Mouse (Mus musculus): ENCODE measurements around the gene Rxra.

Gene Rxra

DNA sequence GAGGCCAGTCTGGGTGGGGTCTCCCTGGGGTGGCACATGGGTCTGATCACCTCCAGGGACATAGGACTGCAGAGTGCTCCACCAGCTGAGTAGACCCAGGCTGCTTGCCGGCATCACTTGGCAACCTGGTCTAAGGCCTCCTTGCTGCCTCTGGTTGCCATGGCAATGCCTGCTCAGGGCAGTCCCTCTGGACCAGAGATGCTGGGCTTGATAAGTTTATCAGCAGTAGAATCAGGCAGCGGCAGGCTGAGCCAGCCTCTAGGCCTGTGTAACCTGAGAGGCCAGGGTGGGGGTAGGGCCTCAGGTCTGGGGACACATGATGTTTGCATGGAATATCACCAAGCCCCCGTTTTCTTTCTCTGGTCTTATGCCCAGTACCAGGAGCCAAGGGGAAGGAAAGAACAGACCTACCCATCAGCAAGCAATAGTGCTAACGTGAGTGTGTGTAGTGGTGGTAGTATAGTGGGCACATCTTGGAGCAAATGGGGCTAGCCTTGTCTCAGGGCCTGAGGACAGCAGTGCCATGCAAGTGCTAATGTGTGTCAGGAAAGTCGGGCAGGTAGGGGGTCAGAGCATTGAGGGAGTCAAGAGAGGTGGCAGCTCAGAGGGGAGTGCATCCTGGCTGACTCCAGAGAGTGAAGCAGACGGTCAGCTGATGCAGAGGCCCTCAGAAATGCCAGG lies 88.2 kb downstream of the Rxra start:
- DNase-seq (ENCODE audit: low spot score): no peak

DNA sequence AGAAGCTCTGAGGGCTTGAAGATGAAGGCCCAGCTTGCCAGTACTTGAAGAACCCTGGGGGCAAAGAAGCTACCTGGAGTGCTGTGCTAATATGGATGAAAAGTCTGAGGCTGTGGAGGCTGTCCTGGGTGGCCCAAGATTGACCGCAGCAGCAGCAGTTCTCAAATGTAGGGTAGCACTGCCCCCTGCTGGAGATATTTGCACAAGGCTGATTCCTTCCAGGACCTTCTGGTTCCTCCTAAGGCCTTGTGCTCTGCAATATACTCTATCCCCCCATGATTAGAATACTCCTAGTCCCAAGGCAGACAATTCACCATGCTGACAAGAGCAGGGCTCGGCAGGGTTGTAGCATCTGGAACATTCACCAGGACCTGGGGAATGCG lies 88.7 kb downstream of the Rxra start:
- peak; percentile 94 for DNase-seq (ENCODE audit: low spot score)

DNA sequence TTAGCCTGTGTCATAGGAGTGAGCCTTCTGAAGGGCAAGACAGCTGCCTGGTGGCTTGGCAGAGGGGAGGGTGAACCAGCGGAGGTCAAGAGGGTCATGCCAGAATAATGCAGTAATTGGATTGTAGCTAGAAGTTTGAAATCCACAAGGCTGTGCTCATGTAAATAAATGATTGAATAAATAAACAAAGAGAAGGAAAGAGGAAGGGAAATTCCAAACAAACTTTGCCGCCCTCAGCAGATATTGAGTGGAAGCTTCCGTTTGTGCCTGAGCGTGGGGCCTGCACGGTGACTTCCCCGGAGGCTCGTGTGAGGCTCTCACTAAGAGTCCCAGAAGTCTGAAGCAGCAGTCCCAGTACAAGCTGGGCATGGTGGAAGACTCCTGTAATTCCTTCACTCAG lies 91.5 kb downstream of the Rxra start:
- DNase-seq (ENCODE audit: low spot score): no peak

DNA sequence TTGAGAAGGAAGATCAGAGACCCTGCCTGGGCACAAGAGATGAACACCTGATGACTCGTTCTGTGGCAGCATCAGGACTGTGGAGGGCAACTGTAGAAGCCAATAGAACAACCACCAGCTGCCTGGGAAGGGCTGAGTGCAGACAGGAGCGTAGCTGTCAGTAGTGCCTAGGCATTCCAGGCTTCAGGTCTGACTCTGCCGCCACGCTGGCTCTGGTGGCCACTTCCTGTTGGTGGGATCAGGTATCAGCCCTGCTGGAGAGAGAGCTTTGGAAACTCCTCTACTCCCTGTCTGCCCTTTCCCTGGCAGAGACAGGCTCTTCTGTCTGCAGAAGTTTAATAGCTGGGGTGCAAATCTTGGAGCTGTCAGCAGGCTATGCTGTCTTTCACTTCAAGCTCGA lies 93.5 kb downstream of the Rxra start:
- no peak for DNase-seq (ENCODE audit: low spot score)

DNA sequence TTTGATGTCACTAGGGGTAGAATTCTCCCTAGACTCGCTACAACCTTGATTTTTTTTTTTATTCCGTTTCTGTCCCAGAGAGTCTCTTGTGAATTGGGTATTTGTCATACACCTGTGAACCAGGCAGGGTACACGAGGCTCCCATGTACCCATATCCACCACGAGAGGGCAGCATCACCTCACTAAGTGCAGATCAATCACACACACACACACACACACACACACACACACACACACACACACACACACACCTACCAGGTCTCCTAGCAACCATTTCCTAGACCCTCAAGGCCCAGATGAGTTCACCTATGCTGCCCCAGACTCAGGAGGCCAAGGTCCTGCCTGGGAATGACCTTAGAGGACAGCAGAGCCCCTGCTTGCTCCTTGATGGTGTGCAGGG lies 94.0 kb downstream of the Rxra start:
- DNase-seq (ENCODE audit: low spot score): peak; percentile 85

DNA sequence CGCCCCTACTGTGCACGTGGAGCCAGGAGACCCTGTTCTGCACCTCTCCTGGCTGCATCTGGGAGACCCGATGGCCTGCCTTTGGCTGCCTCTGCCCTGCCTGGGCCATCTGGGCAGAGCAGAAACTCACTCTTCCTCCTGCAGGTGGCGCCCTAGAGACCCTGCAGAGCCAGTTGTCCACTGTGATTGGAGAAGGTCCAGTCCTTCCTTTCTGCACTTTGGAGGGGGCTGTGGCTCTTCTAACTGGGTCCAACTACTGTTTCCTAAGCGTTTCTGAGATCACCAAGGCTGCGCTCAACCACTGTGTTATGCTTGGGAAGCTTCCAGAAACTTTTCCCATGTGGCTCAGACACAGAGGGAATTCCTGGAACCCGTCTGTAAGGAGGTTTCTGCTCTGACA lies 95.7 kb downstream of the Rxra start:
- DNase-seq (ENCODE audit: low spot score): peak; percentile 95

DNA sequence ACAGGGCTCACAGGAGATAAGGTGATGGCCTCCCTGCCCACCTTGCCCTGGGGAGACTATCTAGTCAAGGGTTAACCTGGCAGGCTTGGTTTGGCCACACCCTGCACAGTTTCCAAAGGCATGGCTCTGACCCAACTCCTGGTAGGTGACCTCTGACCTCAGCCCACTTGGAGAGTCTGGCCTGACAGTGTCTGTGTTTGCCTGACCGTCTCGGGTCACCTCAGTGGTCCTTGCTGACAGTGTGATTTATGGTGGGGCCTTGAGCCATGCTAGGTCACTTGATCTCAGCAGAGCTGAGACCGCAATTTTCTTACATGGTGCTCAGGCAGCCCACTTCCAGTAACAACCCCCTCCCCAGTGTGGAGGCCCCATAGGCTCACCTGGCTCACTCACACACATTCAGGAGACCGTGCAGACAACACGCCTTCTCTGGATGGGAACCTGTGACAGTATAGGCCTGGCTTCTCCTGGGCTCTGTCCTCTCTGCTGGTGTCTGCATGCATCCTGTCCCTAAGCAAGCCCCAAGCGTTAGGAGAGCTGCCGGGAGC lies 96.7 kb downstream of the Rxra start:
- DNase-seq (ENCODE audit: low spot score): no peak

DNA sequence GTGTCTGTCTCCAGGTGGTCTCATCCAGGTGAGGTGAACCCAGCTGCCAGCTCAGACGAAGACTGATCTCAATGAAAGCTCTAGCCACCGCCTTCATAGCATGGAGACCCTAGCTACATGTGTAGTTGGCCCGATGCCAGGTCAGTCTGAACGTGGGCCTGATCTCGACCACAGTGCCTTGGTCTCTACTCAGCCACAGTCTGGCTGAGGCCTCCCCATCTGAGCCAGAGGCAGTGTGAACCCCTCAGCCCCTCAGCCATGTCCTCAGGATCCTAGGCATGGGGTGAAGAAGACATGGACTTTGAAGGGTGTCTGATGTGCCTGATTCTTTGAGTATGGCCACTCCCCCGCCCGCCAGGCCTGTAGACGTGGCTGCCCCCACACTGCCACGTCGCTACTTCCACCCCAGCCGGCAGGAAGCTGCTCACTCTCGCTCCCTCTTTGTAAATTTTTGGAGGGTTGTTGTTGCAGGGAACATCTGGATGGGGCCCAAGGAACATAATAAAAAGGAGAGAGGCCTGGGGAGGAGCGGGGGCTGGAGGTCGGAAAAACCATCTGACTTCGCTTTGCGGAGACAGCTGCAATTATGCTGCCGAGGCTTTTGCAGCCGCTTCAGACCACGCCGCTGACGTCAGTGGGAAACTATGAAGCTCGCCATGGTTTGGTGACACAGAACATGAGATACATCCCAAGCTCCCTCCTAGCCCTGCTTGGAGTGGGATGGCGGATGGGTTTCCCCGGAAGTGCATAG lies 97.9 kb downstream of the Rxra start:
- DNase-seq (ENCODE audit: low spot score): peak; percentile 73

DNA sequence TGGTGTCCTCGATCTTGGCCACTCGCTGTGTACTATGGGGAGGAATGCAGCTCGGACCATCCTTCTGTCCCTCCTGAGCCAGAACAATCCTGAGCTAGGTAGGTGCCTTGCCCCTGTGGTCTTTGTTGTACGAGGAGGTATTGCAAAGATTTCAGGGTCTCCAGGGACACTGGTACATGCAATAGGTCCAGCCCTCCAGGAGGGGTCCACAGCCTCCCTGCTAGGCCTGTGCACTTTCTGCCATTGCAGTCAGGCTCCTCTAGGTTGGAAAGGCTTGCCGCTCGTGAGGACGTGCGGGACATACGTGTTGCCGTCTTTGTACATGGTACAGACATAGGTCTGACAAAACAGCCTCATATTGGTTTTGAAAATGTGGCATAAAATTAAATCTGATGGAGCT lies 98.8 kb downstream of the Rxra start:
- DNase-seq (ENCODE audit: low spot score): no peak

DNA sequence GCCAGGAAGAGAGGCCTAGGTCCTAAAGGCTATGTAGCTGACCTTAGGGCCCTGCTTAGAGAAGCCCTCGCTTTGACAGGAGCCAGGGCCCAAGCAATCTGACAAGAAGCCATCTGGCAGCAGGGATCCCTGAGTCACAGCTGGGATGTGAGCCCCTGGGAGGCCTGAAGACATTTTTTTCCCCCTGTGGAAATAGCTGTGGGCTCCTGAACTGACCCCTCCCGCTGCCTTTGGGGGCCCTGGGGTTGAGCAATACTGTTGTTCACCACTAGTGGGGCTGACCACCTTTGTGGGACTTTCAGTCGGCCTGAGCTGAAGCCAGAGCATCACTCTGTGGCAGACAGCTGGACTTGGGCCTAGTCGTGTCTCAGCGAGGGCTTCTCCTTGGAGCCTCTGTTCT lies 99.4 kb downstream of the Rxra start:
- no peak for DNase-seq (ENCODE audit: low spot score)

DNA sequence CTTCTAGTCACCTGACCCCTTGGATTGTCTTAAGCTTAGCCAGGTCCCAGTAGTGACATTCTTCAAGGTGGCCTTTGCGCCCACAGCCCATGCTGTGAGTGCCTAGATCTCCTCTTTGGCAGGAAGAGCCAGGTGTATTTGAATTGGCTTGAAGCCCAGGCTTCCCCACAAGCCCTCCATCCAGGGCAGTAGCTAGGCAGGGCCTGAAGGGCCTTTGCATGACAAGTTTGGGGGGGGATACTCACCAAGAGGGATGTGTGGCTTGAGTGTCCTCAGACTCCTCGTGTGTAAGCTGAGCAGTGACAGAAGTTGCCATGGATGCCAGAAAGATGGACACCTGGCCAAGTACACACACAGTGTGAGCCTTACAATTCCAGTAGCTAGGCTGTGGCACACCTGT lies 101.5 kb downstream of the Rxra start:
- no peak for DNase-seq (ENCODE audit: low spot score)

DNA sequence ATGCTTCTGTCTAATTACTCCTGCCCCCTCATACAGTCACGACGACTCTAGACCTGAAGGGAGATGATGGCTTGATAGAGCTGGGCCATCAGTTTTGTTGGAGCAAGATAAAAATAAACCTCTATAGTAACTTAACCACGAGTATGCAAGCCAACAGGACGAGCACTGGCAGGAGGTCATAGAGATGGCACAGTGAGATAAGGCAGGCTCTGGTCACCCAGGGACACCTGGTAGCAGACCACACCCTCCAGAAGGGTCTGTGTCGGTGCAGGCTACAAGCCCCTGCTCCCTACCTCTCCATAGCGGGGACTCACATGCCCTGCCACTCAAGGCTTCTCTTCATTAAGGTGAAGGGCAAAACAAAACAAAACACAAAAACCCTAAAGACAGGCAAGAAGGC lies 102.0 kb downstream of the Rxra start:
- no peak for DNase-seq (ENCODE audit: low spot score)

DNA sequence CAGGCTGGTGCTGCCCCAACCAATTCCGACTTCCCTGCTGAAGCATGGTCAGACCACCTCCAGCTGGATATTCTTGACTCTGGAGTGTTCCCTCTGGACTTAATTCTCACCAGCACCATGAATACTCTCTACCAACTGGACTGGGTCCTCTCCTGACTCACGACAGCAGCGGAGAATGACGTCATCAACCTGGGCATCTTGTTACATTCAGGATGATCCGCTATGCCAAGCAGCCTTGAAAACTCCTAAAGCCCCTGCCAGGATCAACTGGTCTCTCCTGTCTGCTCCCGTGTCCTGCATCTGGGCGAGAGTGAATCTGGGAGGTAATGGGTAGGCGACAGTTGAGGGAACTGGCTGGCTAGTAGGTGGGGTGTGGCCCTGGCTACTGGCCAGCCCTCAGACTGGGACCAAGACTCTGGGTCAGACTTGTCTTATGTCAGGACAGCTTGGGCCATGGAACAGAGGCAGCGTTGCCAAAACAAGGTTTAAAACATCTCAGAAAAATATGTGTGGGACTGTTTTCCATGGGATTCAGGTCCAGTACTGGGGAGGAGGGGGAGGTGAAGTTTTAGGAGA lies 103.1 kb downstream of the Rxra start:
- DNase-seq (ENCODE audit: low spot score): peak; percentile 58

DNA sequence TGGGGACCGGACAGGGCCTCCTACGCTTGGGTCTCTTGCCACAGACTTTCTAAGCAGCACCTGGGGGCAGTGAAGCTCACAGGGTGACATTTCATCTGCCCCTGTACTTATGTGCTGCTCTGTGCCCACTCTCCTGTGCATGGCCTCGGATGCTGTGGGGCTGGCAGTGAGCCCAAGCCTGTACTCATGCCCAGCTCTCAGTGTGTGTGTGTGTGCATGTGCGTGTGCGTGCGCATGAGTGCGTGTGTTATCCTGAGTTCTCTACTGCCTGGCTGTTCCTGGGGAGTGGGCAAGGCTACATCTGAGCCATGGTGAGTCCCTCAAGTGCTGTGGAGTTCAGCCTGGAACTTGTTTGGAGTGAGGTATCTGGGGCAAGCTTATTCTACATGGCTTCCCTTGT lies 103.9 kb downstream of the Rxra start:
- DNase-seq (ENCODE audit: low spot score): no peak

DNA sequence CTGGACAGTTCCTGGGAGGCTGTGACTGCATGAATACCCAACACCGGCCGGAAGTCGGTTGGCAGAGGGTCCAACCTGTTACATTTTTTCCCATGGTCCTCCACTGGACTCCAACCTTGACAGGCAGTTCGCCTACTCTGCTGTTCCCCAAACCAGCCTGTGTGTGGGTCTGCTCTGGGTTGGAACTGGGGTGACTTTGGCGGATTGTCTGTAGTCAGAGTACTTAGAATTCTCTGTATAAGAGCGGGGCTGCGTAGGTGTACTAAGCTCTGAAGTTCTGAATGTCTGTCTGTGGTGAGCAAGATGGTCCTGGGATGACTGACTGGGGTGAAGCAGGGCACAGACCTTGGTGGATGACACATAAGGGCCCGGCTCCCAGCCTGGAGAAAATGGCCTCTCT lies 109.1 kb downstream of the Rxra start:
- no peak for DNase-seq (ENCODE audit: low spot score)

DNA sequence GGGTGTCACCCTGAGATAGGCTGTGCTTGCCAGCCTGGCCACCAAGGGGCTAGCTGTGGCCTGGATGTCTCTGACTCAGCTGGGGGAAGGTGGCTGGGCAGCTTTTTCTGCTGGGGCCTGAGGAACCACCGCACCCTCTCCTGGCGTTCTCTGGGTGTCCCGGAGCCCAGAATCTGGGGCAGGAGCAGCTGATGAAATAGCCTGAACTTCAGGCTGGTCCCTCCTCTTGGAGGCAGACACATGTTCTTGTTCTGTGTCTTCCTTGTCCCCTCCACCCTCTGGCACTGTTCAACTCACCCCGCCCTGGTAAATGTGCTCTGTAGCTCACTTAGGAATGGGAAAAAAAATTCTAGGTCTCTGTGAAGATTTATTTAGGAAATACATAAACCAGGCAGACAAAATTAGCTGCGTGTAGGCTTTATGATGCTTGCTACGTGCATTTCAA lies 109.8 kb downstream of the Rxra start:
- no peak for DNase-seq (ENCODE audit: low spot score)

DNA sequence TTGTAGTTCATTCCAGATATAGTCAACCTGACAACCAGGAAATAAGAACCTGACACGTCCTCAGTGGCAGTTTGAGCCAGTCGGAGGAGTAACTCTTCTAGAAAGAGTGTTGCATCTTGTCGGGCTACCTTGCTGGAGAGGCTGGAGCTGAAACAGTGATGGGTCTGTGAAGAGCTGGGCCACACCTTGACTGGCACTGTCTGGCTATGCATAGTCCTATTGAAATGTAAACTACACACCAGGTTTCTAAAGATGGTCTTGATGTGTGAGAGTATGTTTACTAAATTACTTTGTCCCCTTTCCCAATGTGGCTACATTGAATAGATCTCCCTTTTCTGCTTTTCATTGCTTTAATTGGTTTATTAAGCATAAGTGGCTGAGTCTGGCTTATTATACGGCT lies 115.3 kb downstream of the Rxra start:
- no peak for DNase-seq (ENCODE audit: low spot score)

DNA sequence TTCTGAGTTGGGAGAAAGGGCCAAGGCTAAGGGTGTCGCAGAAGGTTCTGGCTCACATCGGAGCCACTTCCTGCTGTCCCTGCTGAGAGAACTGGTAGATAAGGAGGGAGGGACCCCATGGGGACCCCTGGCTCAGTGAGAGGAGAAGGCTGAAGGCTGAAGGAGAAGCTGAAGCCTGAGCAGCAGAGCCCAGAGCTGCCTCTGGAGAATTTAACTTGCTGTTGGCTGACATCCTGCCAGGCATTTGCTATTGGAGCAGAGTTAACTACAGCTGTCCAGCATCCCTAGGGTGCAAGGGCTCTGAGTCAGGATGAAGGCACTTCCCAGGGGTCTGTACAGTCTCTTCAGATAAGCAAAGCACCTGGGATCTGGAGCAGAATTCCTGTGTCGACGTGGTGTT lies 122.8 kb downstream of the Rxra start:
- no peak for DNase-seq (ENCODE audit: low spot score)

DNA sequence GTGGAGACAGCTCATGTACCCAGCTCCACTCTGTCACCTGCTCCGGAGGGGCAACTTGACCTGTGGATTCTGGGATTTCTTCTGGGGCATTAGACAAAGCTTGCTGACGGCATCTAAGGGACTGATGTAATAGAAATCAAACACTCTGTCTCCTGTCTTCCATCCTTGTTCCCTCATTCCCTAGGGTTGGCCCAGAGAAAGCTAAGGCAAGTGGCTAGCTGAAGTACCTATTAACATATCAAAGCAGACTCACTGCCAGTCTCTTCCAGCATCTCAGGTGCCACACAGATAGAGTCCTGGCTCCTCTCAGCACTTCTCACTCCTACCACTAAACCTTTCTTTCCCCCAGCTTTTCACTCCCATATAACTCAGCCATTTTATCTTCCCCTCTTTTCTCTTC lies 124.8 kb downstream of the Rxra start:
- DNase-seq (ENCODE audit: low spot score): no peak

DNA sequence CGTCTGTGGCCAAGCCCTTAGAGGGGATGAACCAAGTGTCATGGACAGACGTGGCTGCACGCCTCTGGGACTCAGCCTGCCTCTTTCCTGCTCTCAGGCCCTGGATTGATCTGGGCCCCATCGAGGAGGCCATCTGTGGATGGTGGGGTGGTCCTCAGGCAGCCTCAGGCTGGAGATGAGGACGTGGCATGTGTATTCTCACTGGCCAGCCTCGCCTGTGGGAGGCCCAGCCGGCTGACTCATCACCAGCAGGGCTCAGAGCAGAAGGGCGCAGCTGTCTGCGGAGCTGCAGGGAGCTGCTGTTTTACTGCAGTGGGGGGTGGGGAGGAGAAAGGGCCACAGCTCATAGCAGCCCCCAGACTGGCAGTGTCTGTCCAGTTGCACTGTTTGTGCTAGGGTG lies 126.3 kb downstream of the Rxra start:
- DNase-seq (ENCODE audit: low spot score): peak; percentile 62

DNA sequence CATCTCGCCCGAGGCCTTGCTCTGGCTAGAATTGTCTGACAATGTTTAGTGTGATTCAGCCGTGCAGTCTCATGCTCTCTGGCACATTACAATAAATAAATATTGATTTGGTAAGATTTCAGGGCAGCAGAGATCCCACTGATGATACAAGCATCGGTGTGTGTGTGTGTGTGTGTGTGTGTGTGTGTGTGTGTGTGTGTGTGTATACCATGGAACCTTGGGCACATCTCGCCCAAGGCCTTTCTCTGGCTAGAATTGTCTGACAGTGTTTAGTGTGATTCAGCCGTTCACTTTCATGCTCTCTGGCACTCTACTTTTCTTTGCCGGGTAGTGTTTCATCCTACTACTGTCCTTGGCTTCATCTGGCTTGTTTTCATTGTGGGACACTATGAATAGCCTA lies 130.5 kb downstream of the Rxra start:
- DNase-seq (ENCODE audit: low spot score): no peak

DNA sequence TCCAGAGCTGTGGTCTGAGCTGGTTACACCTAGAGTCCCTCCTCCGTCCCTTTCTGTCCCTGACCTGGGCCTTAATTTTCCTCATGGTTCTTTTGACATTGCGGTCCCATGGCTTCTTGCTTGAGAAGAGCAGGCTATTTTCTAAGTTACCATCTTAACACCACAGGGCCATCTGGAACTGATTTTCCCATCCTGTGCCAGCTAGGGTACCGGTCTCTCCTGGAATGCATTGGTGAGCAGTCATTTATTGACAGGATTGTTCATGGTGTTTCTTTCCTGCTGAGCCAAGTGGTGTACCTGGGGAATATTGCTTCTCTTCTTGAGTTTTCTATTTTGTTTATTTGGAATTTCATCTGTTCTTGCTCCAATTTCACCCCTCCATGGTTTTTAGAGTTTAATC lies 131.4 kb downstream of the Rxra start:
- DNase-seq (ENCODE audit: low spot score): no peak

DNA sequence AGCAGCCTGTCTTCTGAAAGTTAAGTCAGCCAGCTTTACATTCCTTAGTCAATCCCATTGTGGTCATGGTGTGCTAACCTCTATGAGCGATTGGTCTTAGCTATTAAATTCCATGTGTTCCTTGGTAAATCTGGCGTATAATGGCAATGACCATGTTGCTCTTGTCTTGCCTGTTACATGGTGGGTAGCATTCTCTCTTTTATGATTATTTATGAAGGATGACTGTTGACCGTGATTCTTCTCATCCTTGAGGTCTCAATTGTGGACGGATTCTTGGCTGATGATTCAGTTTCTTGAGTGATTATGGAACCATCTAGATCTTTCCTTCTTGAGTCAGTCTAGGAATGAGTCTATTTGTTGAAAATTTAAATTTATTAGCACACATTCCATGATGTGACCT lies 133.7 kb downstream of the Rxra start:
- DNase-seq (ENCODE audit: low spot score): no peak

Measured in testis, postnatal 10 days (tissue).